Mouse (Mus musculus) adrenal gland, postnatal 36 days (tissue): ENCODE data around the gene Trappc2l. TPM values are rescaled to one million over a fixed set of nuclear protein-coding genes. Genes with fewer than 3 reads are reported as not detected.
A peak's percentile ranks its signal among the peaks of the same experiment; 100 is the strongest.

Source experiments
- DNase-seq, 2 experiments: peaks; one replicate each; pipeline ENCODE4 v3.0.0; 2021; ENCODE audit warnings: mixed read lengths in 1 of 2
- total RNA-seq, 2 experiments: library from RNA; stranded (reverse); gene quantifications; 2 replicates each; pipeline ENCODE4 v1.2.3; 2021

The Trappc2l gene
- total RNA-seq, 2 experiments from 2014 or later, result 49.9 to 64.4 TPM

- DNase-seq, result no peak
Measured at GRCm38 (mm10) chr8:122579196-122579595, 32.2 kb upstream of the Trappc2l start.

DNA sequence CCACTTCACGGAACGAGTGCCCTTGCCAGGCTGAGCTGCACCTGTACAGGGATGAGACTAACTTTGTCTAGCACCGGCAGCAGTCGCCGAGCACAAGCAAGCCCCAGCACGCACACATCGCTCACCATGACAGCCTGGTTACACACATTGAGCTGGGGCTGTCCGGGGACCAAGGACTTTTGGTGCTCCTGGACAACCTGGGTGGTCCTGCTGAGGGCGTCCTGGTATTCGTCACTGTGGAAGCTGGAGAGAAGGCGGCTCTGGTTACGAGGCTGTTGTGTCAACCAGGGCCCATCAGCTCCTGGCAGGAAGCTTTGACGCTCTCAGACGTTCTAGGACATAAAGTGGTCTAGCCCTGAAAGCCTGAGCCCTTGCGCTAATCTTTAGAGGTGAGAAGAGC lies 30.5 kb upstream of the Trappc2l start:
- no peak for DNase-seq

DNA sequence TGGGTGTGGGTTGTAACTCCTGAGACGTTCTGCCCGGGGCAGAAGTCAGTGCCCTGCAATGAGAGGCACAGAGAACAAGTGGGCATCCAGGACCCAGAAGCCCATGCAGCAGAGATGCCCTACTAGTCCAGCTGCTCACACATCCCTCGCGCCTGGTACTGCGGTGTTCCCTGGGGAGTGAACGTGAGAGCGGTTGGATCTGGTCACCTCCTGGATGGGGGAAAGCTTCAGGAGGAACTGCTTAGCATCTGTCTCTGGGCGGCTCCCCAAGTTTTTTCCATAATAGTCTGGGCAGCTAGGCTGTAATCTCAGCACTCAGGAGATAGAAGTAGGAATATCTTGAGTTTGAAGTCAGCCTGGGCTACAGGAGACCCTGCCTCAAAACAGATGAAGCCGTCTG lies 26.5 kb upstream of the Trappc2l start:
- no peak for DNase-seq

- peak; percentile 43 to 52 for DNase-seq
Measured at GRCm38 (mm10) chr8:122585411-122585891, 26.0 kb upstream of the Trappc2l start.

DNA sequence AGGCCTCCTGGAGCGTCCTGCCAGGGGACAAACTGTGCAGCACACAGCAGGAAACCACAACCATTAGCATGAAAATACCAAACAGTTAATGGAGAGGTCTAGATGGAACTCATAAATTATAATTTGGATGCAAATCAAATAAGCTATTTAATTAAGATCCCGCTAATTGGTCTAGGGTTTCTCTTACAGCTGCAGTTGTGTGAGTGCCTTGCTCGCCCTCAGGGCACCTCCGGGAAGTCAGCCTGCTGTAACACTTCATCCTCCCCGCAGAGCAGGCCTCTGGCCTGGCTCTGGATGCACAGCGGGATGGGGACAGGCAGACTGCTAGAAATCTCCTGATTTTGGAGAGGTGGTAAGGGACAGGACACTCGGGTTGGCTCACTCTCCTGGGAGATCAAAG lies 25.3 kb upstream of the Trappc2l start:
- DNase-seq, result no peak

- no peak for DNase-seq
Measured at GRCm38 (mm10) chr8:122586749-122587148, 24.7 kb upstream of the Trappc2l start.

DNA sequence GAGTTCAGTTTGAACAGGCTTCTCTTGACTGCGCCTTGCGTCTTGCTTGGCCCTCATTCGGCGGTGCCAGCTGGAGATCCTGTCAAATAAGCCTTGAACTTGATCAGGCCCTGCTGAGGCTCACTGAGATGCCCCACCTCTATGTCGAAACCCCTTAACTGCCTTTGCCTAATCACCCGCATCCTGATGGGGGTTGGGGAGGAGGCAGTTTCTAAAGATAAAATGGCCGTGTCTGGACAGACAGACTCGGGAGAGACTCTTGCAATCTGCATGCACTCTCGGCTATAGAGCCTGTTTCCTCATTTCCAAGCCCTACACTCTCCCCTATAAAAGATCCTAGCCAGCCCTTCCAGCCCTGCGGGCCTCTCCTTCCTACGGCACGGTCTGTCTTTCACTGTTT lies 18.2 kb upstream of the Trappc2l start:
- no peak for DNase-seq

GRCm38 (mm10) chr8:122593783-122594507 lies 17.5 kb upstream of the Trappc2l start:
- DNase-seq, result no peak

DNA sequence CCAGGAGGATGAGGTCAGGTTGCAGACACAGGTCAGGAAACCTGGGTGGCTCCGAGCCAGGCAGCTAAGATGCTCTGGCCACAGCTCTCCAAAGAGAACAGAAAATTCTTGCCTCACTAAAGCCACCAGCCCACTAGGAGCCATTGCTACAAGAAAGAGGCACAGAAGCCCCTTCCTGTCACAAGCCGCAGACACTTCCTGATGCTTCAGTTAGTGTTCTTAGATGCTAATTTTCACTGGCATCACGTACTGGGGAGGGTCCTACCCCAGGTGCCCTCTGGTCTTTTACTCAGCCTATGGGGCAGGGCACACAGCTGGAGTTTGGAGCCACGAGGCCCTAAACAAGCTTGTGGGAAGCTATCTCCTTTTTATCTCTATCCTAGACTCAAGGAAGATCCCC lies 15.4 kb upstream of the Trappc2l start:
- DNase-seq, result no peak

DNA sequence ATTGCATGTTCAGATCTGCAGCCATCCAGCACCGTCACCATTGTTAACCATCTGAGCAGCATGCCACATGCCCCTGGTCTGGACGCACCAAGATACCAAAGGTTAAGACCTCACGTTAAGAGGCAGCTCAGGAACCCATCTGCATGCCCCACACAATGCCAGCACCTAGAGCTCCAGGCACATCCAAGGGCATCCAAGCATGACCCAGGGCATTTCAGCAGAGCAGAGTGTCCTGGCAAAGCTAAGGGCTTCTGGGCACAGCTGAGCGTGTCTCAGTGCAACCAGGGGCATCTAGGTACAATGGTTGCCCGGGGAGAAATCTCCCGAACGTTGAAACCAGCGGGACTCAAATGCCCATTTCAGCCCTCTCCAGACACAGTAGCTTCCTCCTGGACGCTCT lies 10.8 kb upstream of the Trappc2l start:
- no peak for DNase-seq

- no peak for DNase-seq
Measured at GRCm38 (mm10) chr8:122604640-122605039, 6.8 kb upstream of the Trappc2l start.

GRCm38 (mm10) chr8:122605367-122605766 lies 6.1 kb upstream of the Trappc2l start:
- DNase-seq, result no peak

DNA sequence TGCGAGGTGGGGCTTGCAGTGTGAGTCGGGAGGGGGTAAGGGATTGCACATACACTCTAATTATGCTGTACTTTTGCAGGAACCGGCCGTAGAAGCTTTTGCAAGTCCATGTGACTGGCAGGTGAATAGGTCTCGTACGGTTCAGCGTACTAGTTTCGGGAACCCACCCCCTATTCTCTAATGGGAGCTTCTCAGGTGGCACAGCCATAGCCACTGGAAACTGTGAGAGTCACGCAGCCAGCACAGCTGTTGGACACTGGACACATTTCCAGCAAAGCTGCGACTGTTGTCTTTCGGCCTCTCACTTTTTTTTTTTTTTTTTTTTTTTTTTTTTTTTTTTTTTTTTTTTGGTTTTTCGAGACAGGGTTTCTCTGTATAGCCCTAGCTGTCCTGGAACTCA lies 4.6 kb upstream of the Trappc2l start:
- no peak for DNase-seq

GRCm38 (mm10) chr8:122610209-122610608 lies 1.2 kb upstream of the Trappc2l start:
- no peak for DNase-seq

GRCm38 (mm10) chr8:122610612-122611277 lies 695 bp upstream of the Trappc2l start:
- no peak for DNase-seq

DNA sequence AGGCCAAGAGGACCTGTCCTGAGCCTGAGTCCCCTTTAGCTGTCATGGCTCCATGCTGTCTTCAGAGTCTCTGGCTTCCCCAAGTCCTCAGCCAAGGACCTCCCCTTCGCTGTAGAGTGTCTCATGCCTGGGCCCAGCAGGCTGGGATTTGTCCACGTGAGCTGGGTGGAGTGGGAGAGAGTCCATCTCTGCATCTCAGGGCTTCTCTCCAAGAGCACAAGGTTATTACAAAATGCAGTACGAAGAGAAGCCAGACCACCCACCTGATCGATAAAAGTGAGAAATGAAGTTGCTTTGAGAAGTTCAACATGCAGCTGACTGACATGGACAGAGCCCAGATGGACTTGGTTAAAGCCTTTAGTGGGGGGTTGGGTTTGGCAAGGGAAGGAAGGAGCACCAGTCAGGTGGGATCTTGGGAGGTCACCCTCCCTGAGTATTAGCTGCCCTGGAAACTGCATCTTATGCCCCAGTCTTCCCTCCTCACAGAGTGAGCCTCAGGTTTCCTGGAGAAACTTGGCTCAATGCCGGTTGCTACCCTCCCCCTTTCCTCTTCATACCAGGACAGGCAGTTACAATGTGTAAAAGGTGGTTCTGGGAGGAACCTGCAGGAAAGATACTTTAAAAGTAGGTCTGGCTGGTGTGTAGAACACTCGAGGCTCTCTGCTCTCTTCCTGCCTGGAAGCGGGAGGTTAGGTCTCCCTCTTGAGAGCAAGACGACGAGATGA lies 4.9 kb downstream of the Trappc2l start:
- no peak for DNase-seq

GRCm38 (mm10) chr8:122617947-122618546 lies 6.6 kb downstream of the Trappc2l start:
- DNase-seq, result peak; percentile 85 to 88

- DNase-seq, result no peak
Measured at GRCm38 (mm10) chr8:122618660-122619378, 7.4 kb downstream of the Trappc2l start.

DNA sequence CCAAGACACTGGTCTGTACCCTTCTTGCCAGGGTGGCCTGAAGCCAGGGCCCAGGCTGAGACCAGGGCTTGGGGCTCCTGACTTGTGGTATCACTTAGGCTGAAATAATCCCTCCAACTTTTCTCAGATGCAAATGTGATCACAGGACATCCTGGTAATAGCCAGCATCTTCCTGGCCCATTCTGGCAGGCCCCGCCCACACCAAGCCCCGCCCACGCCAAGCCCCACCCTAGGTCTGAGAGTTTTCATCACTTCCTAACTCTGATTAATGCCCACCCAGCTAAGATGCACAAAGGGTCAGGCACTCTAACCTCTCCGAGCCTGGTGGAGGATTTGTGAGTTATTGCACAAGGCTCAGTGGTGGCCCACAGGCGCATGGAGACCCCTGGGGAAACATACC lies 9.0 kb downstream of the Trappc2l start:
- no peak for DNase-seq

DNA sequence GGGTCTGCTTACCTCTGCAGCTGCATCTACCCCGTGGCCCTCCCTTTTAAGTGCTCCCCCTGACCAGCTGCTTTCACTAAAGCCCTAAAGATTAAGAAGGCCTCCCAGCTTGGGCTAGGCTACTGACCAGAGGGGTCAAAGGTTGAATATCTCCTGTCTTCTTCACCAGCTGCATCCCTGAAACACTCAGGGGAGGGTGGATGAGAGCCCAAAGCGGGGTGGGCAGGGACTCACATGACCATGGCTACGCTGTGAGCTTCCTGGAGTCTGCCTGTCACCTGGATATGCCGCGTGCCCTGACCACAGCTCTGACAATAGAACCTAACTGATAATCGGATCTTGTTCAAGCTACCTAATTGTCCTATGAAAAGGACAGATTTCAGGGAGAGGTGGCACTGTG lies 11.3 kb downstream of the Trappc2l start, which contains the start of gene Pabpn1l:
Gene Pabpn1l (minus strand): TSS at position 13 of the 400 bp plus-strand sequence.
- DNase-seq, result no peak

GRCm38 (mm10) chr8:122623844-122624642 lies 12.6 kb downstream of the Trappc2l start:
- no peak for DNase-seq
